Mouse (Mus musculus) embryonic facial prominence, embryonic 14.5 days (tissue): Measurements from ENCODE around the gene Fas. TPM values are rescaled to one million over a fixed set of nuclear protein-coding genes. Genes with fewer than 3 reads are reported as not detected.

Source experiments
- ATAC-seq: fragments of 200-750 bp; cut with Nextera tagmentation; 2 replicates; pipeline ENCODE4 v1.8.0; 2017; ENCODE audit warnings: low read depth, moderate number of reproducible peaks, moderate TSS enrichment
- DNase-seq: peaks from one replicate; pipeline ENCODE4 v3.0.0-alpha.2; 2015; ENCODE audit warnings: low spot score
- H3K27ac ChIP-seq: fragments of 300-500 bp; sonication (generic); replicated peaks from 2 replicates; pipeline ENCODE4 v1.5.1; 2014; ENCODE audit warnings: low read depth, mild to moderate bottlenecking, low read length, moderate library complexity
- H3K27me3 ChIP-seq: fragments of 300-500 bp; sonication (generic); replicated peaks from 2 replicates; pipeline ENCODE4 v1.6.1; 2014; ENCODE audit warnings: low read length; ENCODE audit not compliant: control insufficient read depth, insufficient read depth
- H3K36me3 ChIP-seq: fragments of 300-500 bp; sonication (generic); 2 replicates; pipeline ENCODE4 v1.6.1; 2014; ENCODE audit warnings: low read length, mixed read lengths; ENCODE audit not compliant: control insufficient read depth, insufficient read depth
- H3K4me1 ChIP-seq: fragments of 300-500 bp; sonication (generic); 2 replicates; pipeline ENCODE4 v1.6.1; 2014; ENCODE audit warnings: antibody characterized with exemption, low read length; ENCODE audit not compliant: control insufficient read depth, insufficient read depth
- H3K4me2 ChIP-seq: fragments of 300-500 bp; sonication (generic); 2 replicates; pipeline ENCODE4 v1.6.1; 2014; ENCODE audit warnings: low read depth, mild to moderate bottlenecking, low read length, moderate library complexity, mixed read lengths
- H3K4me3 ChIP-seq: fragments of 300-500 bp; sonication (generic); 2 replicates; pipeline ENCODE4 v1.5.1; 2014; ENCODE audit warnings: low read depth, mild to moderate bottlenecking, low read length
- H3K9ac ChIP-seq: fragments of 300-500 bp; sonication (generic); 2 replicates; pipeline ENCODE4 v1.6.1; 2014; ENCODE audit warnings: low read depth, mild to moderate bottlenecking, low read length, moderate library complexity, mixed read lengths
- H3K9me3 ChIP-seq: fragments of 300-500 bp; sonication (generic); 2 replicates; pipeline ENCODE4 v1.6.1; 2016; ENCODE audit warnings: low read length; ENCODE audit not compliant: control insufficient read depth
- WGBS: fragments of 180-500 bp; shearing (Covaris S2); extraction: QIAGEN DNeasy Blood & Tissue Kit; methylation state at CpG from one replicate; pipeline ENCODE4 v1.1.7; 2014; 5-methylcytosine and 5-hydroxymethylcytosine counted together
- polyA plus RNA-seq: library from polyadenylated mRNA; unstranded; fragments of >200 nt; fragmentation: Nextera tagmentation; extraction: Ambion mirVana; gene quantifications from 2 replicates; pipeline ENCODE4 v1.2.1, GENCODE M21; 2014

Fas gene
- polyA plus RNA-seq = 5.5 and 5.6 TPM in 2 replicates

DNA sequence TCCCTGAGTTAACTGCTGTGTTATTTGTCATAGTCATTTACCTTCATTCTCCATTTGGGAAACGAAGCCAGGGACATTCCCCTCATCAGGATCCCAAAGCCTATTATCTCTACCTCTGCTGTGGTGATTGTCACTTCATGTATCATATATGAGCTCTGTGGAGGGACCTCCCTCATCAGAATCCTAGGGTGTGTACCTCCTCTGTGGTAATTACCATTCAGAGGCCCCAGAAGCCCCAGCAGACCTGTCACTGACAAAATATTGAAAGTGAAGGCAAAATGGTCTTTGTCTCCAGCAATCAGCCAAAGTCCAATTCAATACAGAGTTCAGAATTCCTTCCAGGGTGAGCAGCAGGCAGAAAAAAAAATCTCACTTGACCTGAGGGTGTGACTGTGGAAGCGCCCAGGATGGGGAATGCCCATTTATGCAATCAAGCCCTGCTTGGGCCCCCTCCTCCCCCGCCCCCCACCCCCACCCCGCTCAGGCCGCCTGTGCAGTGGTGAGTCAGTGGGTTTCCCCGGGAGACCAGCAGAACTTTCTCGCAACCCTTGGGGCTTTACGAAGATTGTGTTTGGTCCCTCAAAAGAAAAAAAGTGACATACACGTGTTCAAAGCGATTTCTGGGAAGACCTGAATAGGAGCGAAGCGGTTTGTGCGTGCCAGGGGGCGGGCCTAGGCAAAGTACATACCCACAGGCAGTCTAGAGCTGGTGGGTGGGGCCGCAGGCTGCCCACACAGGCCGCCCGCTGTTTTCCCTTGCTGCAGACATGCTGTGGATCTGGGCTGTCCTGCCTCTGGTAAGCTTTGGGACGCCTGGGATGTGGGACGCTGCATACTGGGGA is at the start of gene Fas:
Fas (plus strand) TSS at position 719 of the 842 bp plus-strand sequence.
- Histone ChIP-seq H3K4me1 (peaks cover 10% of the 10 kb centered on the region), H3K27me3 (no peaks in the 10 kb centered on the region), H3K9ac (peak within 1 kb of the TSS; percentile 67), H3K9me3 (no peaks in the 10 kb centered on the region), H3K36me3 (no peaks in the 10 kb centered on the region), H3K4me3 (peak within 1 kb of the TSS; percentile 49), H3K27ac (no peak within 1 kb of the TSS), H3K4me2 (peak within 1 kb of the TSS; percentile 93)
- peak; percentile 88 for DNase-seq
- ATAC-seq = peak; percentile 96
- WGBS = 5% methylated on average over 16 of the region's 19 CpGs

DNA sequence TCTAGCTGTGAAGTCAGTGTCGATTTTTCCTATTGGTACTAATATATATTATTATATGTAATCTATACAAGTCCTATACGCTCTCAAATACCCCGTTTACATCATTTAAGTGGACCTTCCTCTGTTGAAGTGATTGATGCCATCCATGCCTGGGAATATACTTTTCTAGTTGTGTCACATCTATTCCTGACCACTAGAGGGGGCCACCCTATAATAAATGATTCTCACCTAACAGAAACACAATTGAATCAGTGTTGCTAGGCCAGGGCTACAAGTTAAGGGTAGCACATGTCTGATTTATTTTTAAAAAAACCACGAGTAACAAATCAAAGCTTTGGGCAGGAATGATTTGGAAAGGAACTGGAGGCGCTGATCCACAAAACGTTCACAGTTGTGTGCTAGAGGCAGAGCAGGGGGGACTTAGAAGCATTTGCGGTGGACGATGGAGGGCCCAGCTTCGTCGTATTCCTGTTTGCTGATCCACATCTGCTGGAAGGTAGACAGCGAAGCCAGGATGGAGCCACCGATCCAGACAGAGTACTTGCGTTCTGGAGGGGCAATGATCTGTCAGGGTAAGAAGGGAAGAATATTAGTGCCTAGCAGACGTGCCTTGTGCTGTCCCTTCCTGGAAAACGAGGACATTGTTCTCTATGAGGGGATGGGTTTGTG is 49.1 kb upstream of the Fas start:
- no peak overlapping the region for H3K4me2 ChIP-seq
- WGBS = 70% methylated on average over 15 of the region's 15 CpGs
- no peaks in the 10 kb centered on the region for H3K27me3 ChIP-seq
- DNase-seq = peak; percentile 61
- 0 out of 2 replicates have a peak, but pooled peaks cover 12% of the 10 kb centered on the region for H3K36me3 ChIP-seq
- H3K27ac ChIP-seq = no peak overlapping the region
- H3K4me3 ChIP-seq = no peak overlapping the region
- H3K9ac ChIP-seq = no peak overlapping the region
- no peaks in the 10 kb centered on the region for H3K9me3 ChIP-seq
- ATAC-seq = 0 out of 2 replicates have a peak, but pooled peaks have one; percentile 24
- no peaks in the 10 kb centered on the region for H3K4me1 ChIP-seq

DNA sequence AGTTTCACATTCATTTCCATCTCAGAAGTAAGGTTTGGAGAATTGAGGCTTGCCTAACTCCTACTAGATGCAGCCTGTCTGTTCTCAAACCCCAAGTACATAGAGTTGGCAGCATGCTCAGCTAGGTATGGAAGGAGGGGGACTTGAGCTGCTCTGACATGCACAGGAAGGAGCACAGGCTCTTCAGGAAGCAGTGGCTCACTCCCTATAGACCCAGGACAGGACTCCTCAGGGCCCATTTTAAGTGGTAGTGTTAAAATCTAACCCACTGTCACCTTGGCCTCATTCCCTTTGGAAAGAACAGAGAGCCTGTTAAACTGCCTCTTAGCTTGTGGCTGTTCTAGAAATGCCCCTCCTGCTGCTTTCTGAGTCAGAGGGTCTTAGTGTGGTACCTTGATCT is 47.5 kb upstream of the Fas start:
- no peak overlapping the region for H3K4me3 ChIP-seq
- no peaks in the 10 kb centered on the region for H3K27me3 ChIP-seq
- H3K4me1 ChIP-seq = no peaks in the 10 kb centered on the region
- no peaks in the 10 kb centered on the region for H3K9me3 ChIP-seq
- H3K9ac ChIP-seq = no peak overlapping the region
- DNase-seq = no peak
- ATAC-seq = no peak
- no peak overlapping the region for H3K4me2 ChIP-seq
- no peaks in the 10 kb centered on the region for H3K36me3 ChIP-seq
- H3K27ac ChIP-seq = no peak overlapping the region

DNA sequence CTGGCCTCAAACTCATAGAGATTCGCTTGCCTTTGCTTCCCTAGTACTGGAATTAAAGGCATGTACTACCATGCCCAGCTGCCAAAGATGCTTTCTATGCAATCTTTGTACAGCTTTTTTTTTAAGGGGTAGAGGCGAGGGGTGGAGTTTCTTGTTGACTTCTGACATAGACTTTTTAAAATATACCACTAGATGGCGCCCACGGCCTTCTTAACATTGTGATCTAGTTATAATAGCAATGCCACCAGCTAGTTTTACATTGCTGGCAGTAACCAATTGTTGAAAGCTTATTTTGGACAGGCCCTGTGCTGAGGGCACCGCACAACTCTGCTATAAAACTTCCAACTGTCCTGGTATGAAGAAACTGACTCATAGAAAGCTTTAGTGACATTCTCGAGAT is 46.4 kb upstream of the Fas start:
- H3K36me3 ChIP-seq = no peaks in the 10 kb centered on the region
- no peak overlapping the region for H3K9ac ChIP-seq
- H3K27me3 ChIP-seq = no peaks in the 10 kb centered on the region
- DNase-seq = peak; percentile 93
- H3K9me3 ChIP-seq = no peaks in the 10 kb centered on the region
- H3K4me1 ChIP-seq = no peaks in the 10 kb centered on the region
- no peak overlapping the region for H3K4me2 ChIP-seq
- 13% methylated on average over 6 of the region's 6 CpGs for WGBS
- 0 out of 2 replicates have a peak, but pooled peaks have one; percentile 44 for ATAC-seq
- no peak overlapping the region for H3K27ac ChIP-seq
- H3K4me3 ChIP-seq = no peak overlapping the region

DNA sequence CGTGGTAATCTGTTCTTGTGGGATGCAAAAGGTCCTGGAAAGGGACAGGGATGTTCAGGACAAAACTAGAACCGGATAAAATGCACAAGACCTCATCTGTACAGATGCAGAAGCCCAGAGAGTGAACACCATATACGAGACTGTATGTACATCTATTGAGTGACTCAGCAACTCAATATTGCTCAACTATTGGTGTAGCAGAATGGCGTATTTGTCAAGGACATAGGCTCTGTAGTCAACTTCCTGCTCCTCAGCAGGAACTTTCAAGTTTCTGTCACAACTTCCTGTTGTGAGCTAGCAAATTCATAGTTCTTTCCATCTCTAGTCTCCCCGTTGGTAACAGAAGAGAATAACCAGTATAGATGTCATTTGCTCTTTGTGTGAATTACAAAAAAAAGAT is 41.9 kb upstream of the Fas start:
- H3K4me3 ChIP-seq = no peak overlapping the region
- no peak for DNase-seq
- ATAC-seq = no peak
- H3K9me3 ChIP-seq = no peaks in the 10 kb centered on the region
- H3K4me1 ChIP-seq = no peaks in the 10 kb centered on the region
- no peak overlapping the region for H3K9ac ChIP-seq
- H3K27me3 ChIP-seq = no peaks in the 10 kb centered on the region
- H3K36me3 ChIP-seq = no peaks in the 10 kb centered on the region
- no peak overlapping the region for H3K27ac ChIP-seq
- H3K4me2 ChIP-seq = no peak overlapping the region
- 84% methylated on average over 5 of the region's 5 CpGs for whole genome bisulfite sequencing

DNA sequence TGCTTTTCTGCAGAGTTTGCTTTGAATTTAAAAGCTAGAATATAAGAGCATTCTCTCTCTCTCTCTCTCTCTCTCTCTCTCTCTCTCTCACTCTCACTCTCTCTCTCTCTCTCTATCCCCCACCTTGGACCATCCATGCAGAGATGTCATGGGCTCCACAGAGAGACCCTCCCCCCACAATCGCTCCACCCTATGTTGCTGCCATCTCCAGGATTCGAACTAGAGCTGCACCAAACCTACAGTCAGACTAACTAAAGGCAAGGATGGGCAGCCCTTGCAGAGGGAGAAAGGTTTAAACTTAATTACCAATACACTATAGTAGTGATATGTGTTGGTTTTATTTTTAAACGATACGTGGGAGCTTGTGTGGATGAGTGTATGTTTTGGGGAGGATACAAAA is 39.8 kb upstream of the Fas start:
- Histone ChIP-seq H3K9ac (no peak overlapping the region), H3K4me1 (peaks cover 9% of the 10 kb centered on the region; the same call in 1 of the 2 replicates), H3K36me3 (no peaks in the 10 kb centered on the region), H3K27me3 (no peaks in the 10 kb centered on the region), H3K4me2 (no peak overlapping the region), H3K4me3 (no peak overlapping the region), H3K27ac (no peak overlapping the region), H3K9me3 (no peaks in the 10 kb centered on the region)
- WGBS = 75% methylated on average over 4 of the region's 4 CpGs
- DNase-seq (no peak), ATAC-seq (no peak)

DNA sequence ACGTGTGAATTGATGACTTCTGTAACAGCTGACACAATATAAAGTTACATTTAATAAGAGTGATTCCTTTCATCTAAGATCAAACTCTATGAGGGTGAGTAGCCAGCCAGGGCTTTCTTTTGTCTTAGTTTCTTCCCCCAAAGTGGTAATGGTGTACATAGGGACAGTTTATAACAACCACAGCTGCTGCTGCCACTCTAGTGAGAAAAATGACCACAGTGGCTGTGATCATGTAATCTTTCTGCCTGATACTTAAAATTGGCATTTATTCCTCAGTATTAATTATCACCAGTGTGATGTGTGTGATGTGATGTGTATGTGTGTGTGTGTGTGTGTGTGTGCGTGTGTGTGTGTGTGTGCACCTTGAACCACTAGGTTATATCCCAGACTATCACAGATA is 38.6 kb upstream of the Fas start:
- ATAC-seq (no peak), DNase-seq (no peak)
- Histone ChIP-seq H3K36me3 (no peaks in the 10 kb centered on the region), H3K27me3 (no peaks in the 10 kb centered on the region), H3K9me3 (no peaks in the 10 kb centered on the region), H3K4me1 (peaks cover 9% of the 10 kb centered on the region; the same call in 1 of the 2 replicates), H3K9ac (no peak overlapping the region), H3K27ac (no peak overlapping the region), H3K4me3 (no peak overlapping the region), H3K4me2 (no peak overlapping the region)
- 70% methylated on average over 2 of the region's 2 CpGs for WGBS

DNA sequence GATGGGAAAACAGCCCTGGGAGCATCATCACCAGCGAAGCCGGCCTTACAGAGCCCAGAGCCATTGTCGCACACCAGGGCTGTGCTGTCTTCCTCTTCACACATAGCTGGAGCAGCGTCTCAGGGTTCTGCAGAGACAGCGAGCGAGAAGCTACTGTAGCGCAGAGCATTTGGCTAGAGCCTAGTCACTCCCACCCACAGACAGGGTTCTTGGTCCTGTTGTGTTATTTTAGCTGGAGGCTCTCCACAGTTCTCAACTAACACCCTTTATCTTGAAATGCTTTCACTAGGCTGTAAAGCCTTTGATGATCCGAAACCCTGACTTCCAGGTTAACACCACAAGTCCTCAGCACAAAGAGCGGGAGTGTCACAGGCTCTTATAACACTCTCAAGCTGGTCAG is 38.0 kb upstream of the Fas start:
- no peaks in the 10 kb centered on the region for H3K9me3 ChIP-seq
- DNase-seq = no peak
- no peak overlapping the region for H3K9ac ChIP-seq
- no peak for ATAC-seq
- H3K36me3 ChIP-seq = no peaks in the 10 kb centered on the region
- no peaks in the 10 kb centered on the region for H3K27me3 ChIP-seq
- H3K4me1 ChIP-seq = peaks cover 9% of the 10 kb centered on the region; the same call in 1 of the 2 replicates
- WGBS = 73% methylated on average over 9 of the region's 9 CpGs
- no peak overlapping the region for H3K27ac ChIP-seq
- no peak overlapping the region for H3K4me3 ChIP-seq
- no peak overlapping the region for H3K4me2 ChIP-seq
